Mouse (Mus musculus): Measurements from ENCODE around the gene A430078G23Rik. TPM values are rescaled to one million over a fixed set of nuclear protein-coding genes. Genes with fewer than 3 reads are reported as not detected.

Gene A430078G23Rik
- polyA plus RNA-seq, 1 experiment from 2014 or later, result 0.43 TPM

DNA sequence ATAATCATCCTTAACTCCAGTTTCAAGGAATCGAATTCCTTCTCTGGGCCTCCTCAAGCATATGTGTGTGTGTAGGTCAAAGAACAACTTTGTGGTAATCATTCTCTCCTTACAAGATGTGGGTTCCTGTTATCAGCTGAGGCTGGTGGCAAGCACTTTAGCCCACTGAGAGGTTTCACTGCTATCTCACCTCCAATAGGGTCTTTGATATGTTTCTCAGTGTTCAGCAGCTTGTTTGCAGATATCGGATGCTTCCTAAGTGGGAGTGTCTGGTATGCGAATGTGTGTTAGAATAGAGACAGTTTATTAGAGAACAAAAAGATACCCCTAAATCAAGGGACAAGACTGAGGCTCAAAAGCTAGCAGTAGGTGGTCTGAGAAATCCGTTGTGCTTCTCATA is 39.1 kb downstream of the A430078G23Rik start:
- Histone ChIP-seq H3K4me3 (ENCODE audit: low read depth, low read length) (peak overlapping the region; percentile 85), H3K27ac (ENCODE audit: low read depth) (no peak overlapping the region), H3K27me3 (ENCODE audit: insufficient read depth, low read length) (no peaks in the 10 kb centered on the region), H3K36me3 (ENCODE audit: insufficient read depth) (peaks cover 4% of the 10 kb centered on the region; the same call in 1 of the 2 replicates), H3K9ac (peak overlapping the region; percentile 73), H3K9me3 (ENCODE audit: low read depth, low read length) (no peaks in the 10 kb centered on the region), H3K4me2 (peak overlapping the region; percentile 87), H3K4me1 (ENCODE audit: insufficient read depth) (0 out of 2 replicates have a peak, but pooled peaks cover 7% of the 10 kb centered on the region)
- WGBS, result 33% methylated on average over 4 of the region's 4 CpGs
- no peak for DNase-seq
- no peak for ATAC-seq (ENCODE audit: insufficient read depth)
- no peak for TF ChIP-seq CTCF (IDR thresholded peaks at IDR 0.05; ENCODE audit: low read depth)

- peak; percentile 94 for DNase-seq
- H3K4me1 ChIP-seq (ENCODE audit: insufficient read depth), result 0 out of 2 replicates have a peak, but pooled peaks cover 7% of the 10 kb centered on the region
- peak; percentile 99 for ATAC-seq (ENCODE audit: insufficient read depth)
- peak within 1 kb of the TSS; percentile 87 for H3K4me2 ChIP-seq
- H3K27ac ChIP-seq (ENCODE audit: low read depth), result no peak within 1 kb of the TSS
- H3K4me3 ChIP-seq (ENCODE audit: low read depth, low read length), result peak within 1 kb of the TSS; percentile 85
- peak; percentile 9; the same call in 1 of the 2 replicates for TF ChIP-seq CTCF (IDR thresholded peaks at IDR 0.05; ENCODE audit: low read depth)
- no peaks in the 10 kb centered on the region for H3K27me3 ChIP-seq (ENCODE audit: insufficient read depth, low read length)
- no peaks in the 10 kb centered on the region for H3K9me3 ChIP-seq (ENCODE audit: low read depth, low read length)
- peaks cover 4% of the 10 kb centered on the region; the same call in 1 of the 2 replicates for H3K36me3 ChIP-seq (ENCODE audit: insufficient read depth)
- WGBS, result under 1% methylated on average over 48 of the region's 48 CpGs
- peak within 1 kb of the TSS; percentile 73 for H3K9ac ChIP-seq
These were observed 39.8 kb downstream of the A430078G23Rik start, which contains the start of gene Arhgef18 for GRCm38 (mm10) chr8:3392771-3393710. Gene Arhgef18 (plus strand): TSS chr8:3393006.

DNA sequence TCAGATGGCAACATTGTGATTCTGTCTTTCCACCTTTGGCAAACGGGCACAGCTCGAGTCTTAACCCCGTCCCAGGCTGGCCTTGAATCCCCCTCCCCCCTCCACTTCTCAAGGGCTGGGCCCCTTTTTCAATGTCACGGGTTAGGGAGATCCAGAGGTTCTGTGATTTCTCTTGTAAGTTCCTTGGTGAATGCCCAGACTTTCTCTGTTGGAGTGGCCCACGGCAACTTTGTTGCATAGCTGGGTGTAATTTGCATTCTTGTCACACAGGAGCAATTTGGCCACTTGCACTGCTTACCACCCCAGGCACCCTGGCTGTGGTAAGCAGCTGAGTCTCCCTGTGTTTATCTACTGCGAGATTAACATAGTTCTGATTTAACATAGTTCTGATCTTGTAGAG is 41.4 kb downstream of the A430078G23Rik start:
- Histone ChIP-seq H3K27me3 (ENCODE audit: insufficient read depth, low read length) (no peaks in the 10 kb centered on the region), H3K4me1 (ENCODE audit: insufficient read depth) (0 out of 2 replicates have a peak, but pooled peaks cover 7% of the 10 kb centered on the region), H3K9me3 (ENCODE audit: low read depth, low read length) (no peaks in the 10 kb centered on the region), H3K36me3 (ENCODE audit: insufficient read depth) (peaks cover 4% of the 10 kb centered on the region; the same call in 1 of the 2 replicates), H3K4me3 (ENCODE audit: low read depth, low read length) (no peak overlapping the region), H3K9ac (no peak overlapping the region; the same call in 1 of the 2 replicates), H3K27ac (ENCODE audit: low read depth) (no peak overlapping the region), H3K4me2 (peak overlapping the region; percentile 87)
- TF ChIP-seq CTCF (IDR thresholded peaks at IDR 0.05; ENCODE audit: low read depth), result no peak
- 16% methylated on average over 6 of the region's 6 CpGs for WGBS
- DNase-seq (no peak), ATAC-seq (ENCODE audit: insufficient read depth) (no peak)

- H3K9ac ChIP-seq, result no peak overlapping the region; the same call in 1 of the 2 replicates
- H3K4me2 ChIP-seq, result peak overlapping the region; percentile 87
- no peak overlapping the region for H3K27ac ChIP-seq (ENCODE audit: low read depth)
- H3K9me3 ChIP-seq (ENCODE audit: low read depth, low read length), result no peaks in the 10 kb centered on the region
- DNase-seq (no peak), ATAC-seq (ENCODE audit: insufficient read depth) (no peak)
- no peak for TF ChIP-seq CTCF (IDR thresholded peaks at IDR 0.05; ENCODE audit: low read depth)
- 0 out of 2 replicates have a peak, but pooled peaks cover 7% of the 10 kb centered on the region for H3K4me1 ChIP-seq (ENCODE audit: insufficient read depth)
- no peak overlapping the region for H3K4me3 ChIP-seq (ENCODE audit: low read depth, low read length)
- 22% methylated on average over 4 of the region's 4 CpGs for WGBS
- peaks cover 4% of the 10 kb centered on the region; the same call in 1 of the 2 replicates for H3K36me3 ChIP-seq (ENCODE audit: insufficient read depth)
- no peaks in the 10 kb centered on the region for H3K27me3 ChIP-seq (ENCODE audit: insufficient read depth, low read length)
These were observed 42.0 kb downstream of the A430078G23Rik start for GRCm38 (mm10) chr8:3395246-3395645.

DNA sequence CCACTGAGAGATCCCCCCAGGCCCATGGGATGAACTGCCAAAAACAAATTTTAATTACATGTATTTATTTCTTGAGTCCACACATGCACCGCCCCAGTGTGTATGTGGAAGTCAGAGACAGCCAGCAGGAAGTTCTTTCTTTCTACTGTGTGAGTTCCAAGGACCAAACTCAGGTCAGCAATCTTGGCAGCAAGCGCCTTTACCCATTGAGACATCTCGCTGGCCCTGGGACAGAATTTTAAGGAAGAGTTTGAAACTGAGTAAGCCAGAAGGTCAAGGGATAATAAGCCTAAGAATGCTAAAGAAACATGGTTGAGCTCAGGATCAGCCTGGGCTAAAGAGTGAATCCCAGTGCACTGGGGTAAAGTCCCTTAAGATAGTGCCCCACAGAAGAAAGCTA is 44.4 kb downstream of the A430078G23Rik start:
- no peak overlapping the region for H3K9ac ChIP-seq
- H3K4me1 ChIP-seq (ENCODE audit: insufficient read depth), result 0 out of 2 replicates have a peak, but pooled peaks cover 7% of the 10 kb centered on the region
- 85% methylated on average over 3 of the region's 3 CpGs for WGBS
- ATAC-seq (ENCODE audit: insufficient read depth) (no peak), DNase-seq (no peak)
- no peak overlapping the region for H3K4me3 ChIP-seq (ENCODE audit: low read depth, low read length)
- H3K27ac ChIP-seq (ENCODE audit: low read depth), result no peak overlapping the region
- H3K27me3 ChIP-seq (ENCODE audit: insufficient read depth, low read length), result no peaks in the 10 kb centered on the region
- peaks cover 4% of the 10 kb centered on the region; the same call in 1 of the 2 replicates for H3K36me3 ChIP-seq (ENCODE audit: insufficient read depth)
- TF ChIP-seq CTCF (IDR thresholded peaks at IDR 0.05; ENCODE audit: low read depth), result no peak
- no peaks in the 10 kb centered on the region for H3K9me3 ChIP-seq (ENCODE audit: low read depth, low read length)
- no peak overlapping the region for H3K4me2 ChIP-seq

DNA sequence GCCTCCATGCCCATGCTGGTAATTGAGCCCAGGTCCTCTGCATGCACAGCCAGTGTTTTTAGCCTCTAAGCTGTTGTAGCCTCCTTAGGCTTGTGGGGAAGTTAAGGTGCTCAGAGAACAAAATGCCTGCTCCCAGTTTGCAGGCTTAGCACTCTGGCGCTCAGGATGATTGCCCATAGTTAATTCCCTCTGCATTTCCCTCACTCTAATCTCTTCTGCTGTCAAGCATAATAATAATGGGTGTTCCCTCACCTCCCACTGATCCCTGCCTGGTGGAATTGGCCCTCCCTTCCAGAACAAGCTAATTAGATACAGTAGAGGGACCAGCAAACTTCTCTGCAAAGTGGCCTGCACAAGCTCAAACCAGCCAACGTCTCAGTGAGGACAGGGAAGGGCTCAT is 47.3 kb downstream of the A430078G23Rik start:
- TF ChIP-seq CTCF (IDR thresholded peaks at IDR 0.05; ENCODE audit: low read depth), result no peak
- 31% methylated on average over 2 of the region's 2 CpGs for WGBS
- Histone ChIP-seq H3K4me1 (ENCODE audit: insufficient read depth) (no peaks in the 10 kb centered on the region), H3K9ac (no peak overlapping the region), H3K36me3 (ENCODE audit: insufficient read depth) (peaks cover 4% of the 10 kb centered on the region; the same call in 1 of the 2 replicates), H3K27me3 (ENCODE audit: insufficient read depth, low read length) (no peaks in the 10 kb centered on the region), H3K9me3 (ENCODE audit: low read depth, low read length) (no peaks in the 10 kb centered on the region), H3K4me3 (ENCODE audit: low read depth, low read length) (no peak overlapping the region), H3K4me2 (no peak overlapping the region), H3K27ac (ENCODE audit: low read depth) (no peak overlapping the region)
- ATAC-seq (ENCODE audit: insufficient read depth) (no peak), DNase-seq (no peak)

DNA sequence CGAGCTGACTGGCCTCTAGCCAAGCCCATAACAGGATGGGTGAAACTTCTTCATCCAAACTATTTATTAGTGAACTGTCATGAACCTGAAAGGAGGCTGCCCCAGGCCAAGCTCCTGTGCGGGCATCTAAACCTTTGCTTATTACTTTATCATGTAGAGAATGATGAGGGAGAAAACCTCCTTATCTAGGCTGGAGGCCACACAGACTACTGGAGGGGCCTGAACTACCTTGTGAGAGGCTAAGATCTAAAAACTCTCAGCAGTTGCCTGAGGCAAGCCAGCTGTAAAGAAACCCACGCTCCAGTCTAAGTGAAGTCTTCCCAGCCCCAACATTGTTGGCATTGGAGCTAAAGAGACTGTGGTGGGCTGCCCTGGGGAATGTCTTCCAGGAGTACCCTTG is 54.2 kb downstream of the A430078G23Rik start:
- H3K4me2 ChIP-seq, result no peak overlapping the region
- H3K4me1 ChIP-seq (ENCODE audit: insufficient read depth), result no peaks in the 10 kb centered on the region
- 76% methylated on average over 3 of the region's 3 CpGs for WGBS
- no peaks in the 10 kb centered on the region for H3K36me3 ChIP-seq (ENCODE audit: insufficient read depth)
- no peak overlapping the region for H3K4me3 ChIP-seq (ENCODE audit: low read depth, low read length)
- DNase-seq, result no peak
- no peak for TF ChIP-seq CTCF (IDR thresholded peaks at IDR 0.05; ENCODE audit: low read depth)
- H3K9me3 ChIP-seq (ENCODE audit: low read depth, low read length), result no peaks in the 10 kb centered on the region
- no peak for ATAC-seq (ENCODE audit: insufficient read depth)
- no peak overlapping the region for H3K9ac ChIP-seq
- no peak overlapping the region for H3K27ac ChIP-seq (ENCODE audit: low read depth)
- no peaks in the 10 kb centered on the region for H3K27me3 ChIP-seq (ENCODE audit: insufficient read depth, low read length)

Measured in lung, embryonic 14.5 days (tissue).